Mouse (Mus musculus) hindbrain, postnatal 0 days (tissue): ENCODE data around the gene Qser1. TPM values are rescaled to one million over a fixed set of nuclear protein-coding genes. Genes with fewer than 3 reads are reported as not detected.
"Not testable (repeated sequence)": the region's sequence is repeated elsewhere in the genome, so short reads cannot be mapped to it uniquely, and the experiment has no call there.

Source experiments
- ATAC-seq: fragments of 200-750 bp; cut with Nextera tagmentation; 2 replicates; pipeline ENCODE4 v1.8.0; 2017; ENCODE audit warnings: mild to moderate bottlenecking, moderate TSS enrichment, moderate library complexity
- DNase-seq: peaks from one replicate; pipeline ENCODE4 v3.0.0-alpha.2; 2015; ENCODE audit warnings: low spot score
- H3K27ac ChIP-seq: fragments of 300-500 bp; sonication (generic); 2 replicates; pipeline ENCODE4 v1.5.1; 2014; ENCODE audit warnings: mild to moderate bottlenecking
- H3K27me3 ChIP-seq: fragments of 300-500 bp; sonication (generic); 2 replicates; pipeline ENCODE4 v1.6.1; 2014; ENCODE audit warnings: low read length, mixed read lengths; ENCODE audit not compliant: insufficient read depth
- H3K36me3 ChIP-seq: fragments of 300-500 bp; sonication (generic); 2 replicates; pipeline ENCODE4 v1.6.1; 2014; ENCODE audit warnings: low read length, mixed read lengths; ENCODE audit not compliant: insufficient read depth
- H3K4me1 ChIP-seq: fragments of 300-500 bp; sonication (generic); 2 replicates; pipeline ENCODE4 v1.6.1; 2014; ENCODE audit warnings: antibody characterized with exemption, low read length, mixed read lengths; ENCODE audit not compliant: insufficient read depth
- H3K4me2 ChIP-seq: fragments of 300-500 bp; sonication (generic); 2 replicates; pipeline ENCODE4 v1.6.1; 2014; ENCODE audit warnings: low read depth, mild to moderate bottlenecking, low read length, moderate library complexity, mixed read lengths
- H3K4me3 ChIP-seq: fragments of 300-500 bp; sonication (generic); 2 replicates; pipeline ENCODE4 v1.5.1; 2014; ENCODE audit warnings: low read length
- H3K9ac ChIP-seq: fragments of 300-500 bp; sonication (generic); replicated peaks from 2 replicates; pipeline ENCODE4 v1.6.1; 2014; ENCODE audit warnings: mild to moderate bottlenecking, low read length, moderate library complexity, mixed read lengths
- H3K9me3 ChIP-seq: fragments of 300-500 bp; sonication (generic); 2 replicates; pipeline ENCODE4 v1.6.1; 2016; ENCODE audit warnings: low read length, mixed read lengths
- CTCF ChIP-seq: IDR thresholded peaks from 2 replicates; pipeline ENCODE4 v1.5.1; 2016; ENCODE audit warnings: antibody characterized with exemption, control low read depth, low read depth
- WGBS: fragments of 180-500 bp; shearing (Covaris S2); extraction: QIAGEN DNeasy Blood & Tissue Kit; methylation state at CpG from one replicate; pipeline ENCODE4 v1.1.7; 2014; 5-methylcytosine and 5-hydroxymethylcytosine counted together
- polyA plus RNA-seq: library from polyadenylated mRNA; unstranded; fragments of >200 nt; fragmentation: Nextera tagmentation; extraction: Ambion mirVana; gene quantifications from 2 replicates; pipeline ENCODE4 v1.2.1, GENCODE M21; 2015
- total RNA-seq: library from RNA; depleted of rRNA; stranded (reverse); fragments of >200 nt; gene quantifications from 2 replicates; pipeline ENCODE4 v1.2.3, GENCODE M21; 2014

The Qser1 gene
- total and polyA plus RNA-seq, 2 experiments from 2014 or later: 4.3 to 12.2 TPM

DNA sequence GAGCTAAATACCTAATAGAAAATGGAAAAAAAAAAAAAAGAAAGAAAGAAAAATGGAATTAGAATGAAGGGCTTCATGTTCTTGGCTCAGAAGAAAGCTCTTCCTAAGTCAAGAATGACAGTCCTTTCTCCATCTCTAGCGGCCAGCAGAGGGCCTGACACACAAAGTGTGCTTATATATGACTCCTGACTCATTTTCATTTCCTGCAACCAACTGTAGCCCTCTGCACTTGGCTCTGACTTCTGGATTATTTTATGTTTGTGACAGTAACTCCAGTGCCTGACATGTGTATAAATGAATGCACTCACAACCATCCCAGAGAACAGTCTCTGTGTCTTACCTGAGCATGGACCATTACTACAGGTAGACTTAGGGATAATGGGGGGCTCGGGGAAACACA lies 31.1 kb upstream of the Qser1 start:
- peak; percentile 68 for TF ChIP-seq CTCF
- Histone ChIP-seq H3K4me1 (no peaks in the 10 kb centered on the region), H3K4me3 (no peak overlapping the region), H3K36me3 (no peaks in the 10 kb centered on the region), H3K9ac (no peak overlapping the region), H3K4me2 (no peak overlapping the region), H3K9me3 (no peaks in the 10 kb centered on the region), H3K27me3 (no peaks in the 10 kb centered on the region), H3K27ac (no peak overlapping the region)
- 57% methylated on average over 2 of the region's 2 CpGs for WGBS
- ATAC-seq (no peak), DNase-seq (peak; percentile 65)

GRCm38 (mm10) chr2:104846638-104847414 lies 30.3 kb upstream of the Qser1 start:
- ATAC-seq (no peak), DNase-seq (peak; percentile 22)
- Histone ChIP-seq H3K4me2 (no peak overlapping the region), H3K4me1 (no peaks in the 10 kb centered on the region), H3K27ac (no peak overlapping the region), H3K9ac (no peak overlapping the region), H3K27me3 (no peaks in the 10 kb centered on the region), H3K9me3 (no peaks in the 10 kb centered on the region), H3K36me3 (no peaks in the 10 kb centered on the region), H3K4me3 (no peak overlapping the region)
- TF ChIP-seq CTCF: no peak
- WGBS: 36% methylated on average over 4 of the region's 4 CpGs

DNA sequence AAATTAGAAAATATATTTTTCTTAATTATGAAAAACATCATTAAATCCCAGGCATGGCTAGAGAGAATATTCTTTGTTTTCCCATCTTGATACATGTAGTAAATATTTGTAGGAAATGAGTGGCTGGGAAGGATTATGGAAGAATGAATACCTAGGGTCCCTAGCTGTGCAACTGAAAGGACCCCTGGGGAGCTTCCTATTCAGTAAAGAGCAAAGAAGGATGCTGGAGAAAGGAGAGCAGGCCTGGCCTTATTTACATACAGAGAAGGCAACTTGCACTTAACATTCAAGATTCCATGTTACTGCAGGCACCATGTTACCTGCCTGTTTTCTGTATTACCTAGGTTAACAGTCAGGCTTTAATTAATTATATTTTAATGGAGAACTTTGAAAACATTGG lies 26.0 kb upstream of the Qser1 start:
- Histone ChIP-seq H3K4me3 (no peak overlapping the region), H3K4me2 (no peak overlapping the region), H3K27me3 (no peaks in the 10 kb centered on the region), H3K9ac (no peak overlapping the region), H3K27ac (no peak overlapping the region), H3K9me3 (no peaks in the 10 kb centered on the region), H3K36me3 (no peaks in the 10 kb centered on the region), H3K4me1 (no peaks in the 10 kb centered on the region)
- ATAC-seq (no peak), DNase-seq (no peak)
- no peak for TF ChIP-seq CTCF

GRCm38 (mm10) chr2:104841736-104842135 lies 25.2 kb upstream of the Qser1 start:
- no peaks in the 10 kb centered on the region for H3K9me3 ChIP-seq
- no peak for TF ChIP-seq CTCF
- 88% methylated on average over 7 of the region's 7 CpGs for WGBS

GRCm38 (mm10) chr2:104840974-104841373 lies 24.4 kb upstream of the Qser1 start:
- Histone ChIP-seq H3K9me3 (no peaks in the 10 kb centered on the region), H3K27ac (no peak overlapping the region), H3K4me3 (no peak overlapping the region), H3K9ac (no peak overlapping the region), H3K36me3 (no peaks in the 10 kb centered on the region), H3K4me1 (no peaks in the 10 kb centered on the region), H3K27me3 (no peaks in the 10 kb centered on the region), H3K4me2 (no peak overlapping the region)
- TF ChIP-seq CTCF: no peak
- ATAC-seq (no peak), DNase-seq (no peak)

More at GRCm38 (mm10) chr2:104841736-104842135, 25.2 kb upstream of the Qser1 start:
- H3K4me2 ChIP-seq: no peak overlapping the region
- H3K4me3 ChIP-seq: no peak overlapping the region
- no peaks in the 10 kb centered on the region for H3K27me3 ChIP-seq
- DNase-seq (no peak), ATAC-seq (no peak)
- H3K27ac ChIP-seq: no peak overlapping the region
- H3K9ac ChIP-seq: no peak overlapping the region
- H3K36me3 ChIP-seq: no peaks in the 10 kb centered on the region
- no peaks in the 10 kb centered on the region for H3K4me1 ChIP-seq

DNA sequence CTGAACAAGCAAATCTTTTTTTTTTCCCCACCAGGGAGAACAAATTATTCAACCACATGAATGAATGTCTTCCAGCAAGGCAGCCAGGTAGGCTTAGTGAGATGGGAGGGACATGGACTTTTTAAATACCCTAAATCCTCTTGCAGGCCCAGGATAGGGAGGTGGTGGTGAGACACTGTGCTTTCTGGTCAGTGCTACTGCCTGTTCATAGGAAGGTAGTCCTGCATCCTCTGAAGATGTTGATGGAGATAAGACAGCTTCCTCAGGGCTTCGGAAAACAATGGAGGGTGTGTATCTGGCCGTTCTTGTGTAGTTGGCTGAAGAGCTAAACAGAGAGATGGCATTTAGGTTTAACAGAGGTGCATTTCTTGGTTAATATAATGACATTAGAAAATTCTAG lies 15.9 kb upstream of the Qser1 start:
- H3K27me3 ChIP-seq: no peaks in the 10 kb centered on the region
- H3K36me3 ChIP-seq: no peaks in the 10 kb centered on the region
- H3K4me3 ChIP-seq: no peak overlapping the region
- H3K4me2 ChIP-seq: no peak overlapping the region
- H3K9me3 ChIP-seq: no peaks in the 10 kb centered on the region
- TF ChIP-seq CTCF: no peak
- no peak for DNase-seq
- H3K9ac ChIP-seq: no peak overlapping the region
- ATAC-seq: no peak
- WGBS: 88% methylated on average over 2 of the region's 2 CpGs
- H3K27ac ChIP-seq: no peak overlapping the region
- no peaks in the 10 kb centered on the region for H3K4me1 ChIP-seq

DNA sequence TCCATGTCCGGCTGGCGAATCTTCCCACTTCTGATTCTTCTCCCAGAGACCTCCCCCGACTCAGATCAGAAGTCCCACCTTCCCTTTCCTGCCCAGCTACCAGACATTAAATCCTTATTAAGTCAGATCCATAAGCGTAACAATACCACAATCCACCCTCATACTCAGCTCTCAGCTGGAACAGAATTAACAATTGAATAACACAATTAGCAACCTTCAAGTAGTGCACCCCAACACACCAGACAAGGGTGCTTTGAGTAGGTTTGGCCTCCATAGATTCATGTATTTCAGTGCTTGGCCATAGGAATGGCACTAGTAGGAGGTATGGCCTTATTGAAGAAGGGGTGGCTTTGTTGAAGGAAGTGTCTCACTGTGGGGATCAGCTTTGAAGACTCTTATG lies 9.6 kb upstream of the Qser1 start:
- Histone ChIP-seq H3K4me3 (no peak overlapping the region), H3K4me1 (no peaks in the 10 kb centered on the region), H3K36me3 (no peaks in the 10 kb centered on the region), H3K9ac (no peak overlapping the region), H3K27me3 (no peaks in the 10 kb centered on the region), H3K27ac (no peak overlapping the region), H3K9me3 (no peaks in the 10 kb centered on the region), H3K4me2 (no peak overlapping the region)
- no peak for TF ChIP-seq CTCF
- DNase-seq (no peak), ATAC-seq (no peak)
- WGBS: 87% methylated on average over 4 of the region's 4 CpGs

GRCm38 (mm10) chr2:104818763-104819162 lies 2.2 kb upstream of the Qser1 start:
- not testable (repeated sequence) for DNase-seq, H3K4me2 ChIP-seq, H3K27ac ChIP-seq, H3K9ac ChIP-seq, H3K36me3 ChIP-seq, ATAC-seq, H3K27me3 ChIP-seq, H3K4me3 ChIP-seq, H3K9me3 ChIP-seq, H3K4me1 ChIP-seq
- WGBS: 89% methylated on average over 3 of the region's 3 CpGs
